Mouse (Mus musculus): ENCODE measurements around the gene Vamp2.

Gene Vamp2

DNA sequence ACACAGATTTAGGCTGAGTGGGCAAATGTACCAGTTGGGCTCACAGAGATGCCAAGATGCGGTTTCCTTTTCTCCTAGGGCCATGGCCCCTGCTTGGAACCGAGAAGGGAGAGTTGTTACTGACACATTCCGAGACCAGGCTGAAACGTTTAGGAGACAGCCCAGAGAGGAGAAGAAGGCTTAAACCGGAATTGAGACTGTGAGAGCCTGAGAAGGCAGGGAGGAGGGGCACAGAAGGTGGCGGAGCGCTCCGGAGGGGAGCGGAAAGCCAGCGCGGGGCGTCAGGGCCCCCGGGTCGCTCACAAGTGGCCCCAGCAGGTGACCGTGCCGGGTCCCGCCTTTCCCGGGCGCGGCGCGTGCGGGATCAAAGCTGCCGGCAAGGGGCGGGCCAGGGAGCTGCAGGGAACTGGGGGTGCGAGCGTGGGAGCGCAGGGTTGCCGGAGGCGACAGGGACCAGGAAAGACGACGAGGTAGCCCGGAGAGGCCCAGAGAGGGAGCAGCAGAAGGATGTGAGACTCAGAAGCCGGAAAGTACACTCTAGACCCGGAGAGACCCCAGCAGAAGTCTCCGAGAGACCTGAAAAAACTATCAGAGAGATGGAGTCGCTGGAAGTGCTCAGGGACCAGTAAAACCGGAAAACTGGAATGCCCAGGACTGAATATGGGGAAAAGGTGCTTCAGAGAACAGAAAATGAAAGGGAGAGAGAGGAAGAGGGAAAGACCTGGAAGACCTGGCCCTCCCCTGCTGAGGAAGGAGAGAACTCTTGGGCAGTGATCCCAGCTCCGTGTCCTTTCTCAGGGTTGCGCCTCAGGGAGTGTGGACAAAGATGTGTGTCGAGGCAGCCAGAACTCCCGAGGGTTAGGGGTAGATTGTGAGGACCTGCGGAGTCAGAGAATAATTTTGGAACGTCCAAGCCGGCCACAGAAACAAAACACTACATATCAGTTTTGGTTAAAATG lies 29.7 kb downstream of the Vamp2 start:
- DNase-seq: peak; percentile 55 to 71

DNA sequence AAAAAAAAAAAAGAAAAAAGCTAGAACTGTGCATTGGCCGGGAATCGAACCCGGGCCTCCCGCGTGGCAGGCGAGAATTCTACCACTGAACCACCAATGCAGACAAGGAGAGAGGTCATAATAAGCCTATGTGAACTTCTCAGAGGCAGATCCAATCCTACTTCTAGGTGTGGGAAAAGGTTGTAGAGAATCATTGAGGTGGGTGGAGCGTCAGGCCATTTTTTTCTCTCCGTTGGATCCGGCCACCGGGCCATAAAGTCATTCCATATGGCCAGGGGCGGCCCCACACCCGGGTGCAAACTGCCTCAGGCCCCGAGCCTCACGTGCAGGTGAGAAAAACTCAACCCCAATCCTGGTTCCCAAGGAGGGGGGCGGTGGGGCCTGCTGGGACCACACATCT lies 30.5 kb downstream of the Vamp2 start:
- DNase-seq: peak; percentile 60 to 86

GRCm38 (mm10) chr11:69119446-69120155 lies 31.3 kb downstream of the Vamp2 start:
- DNase-seq: no peak

DNA sequence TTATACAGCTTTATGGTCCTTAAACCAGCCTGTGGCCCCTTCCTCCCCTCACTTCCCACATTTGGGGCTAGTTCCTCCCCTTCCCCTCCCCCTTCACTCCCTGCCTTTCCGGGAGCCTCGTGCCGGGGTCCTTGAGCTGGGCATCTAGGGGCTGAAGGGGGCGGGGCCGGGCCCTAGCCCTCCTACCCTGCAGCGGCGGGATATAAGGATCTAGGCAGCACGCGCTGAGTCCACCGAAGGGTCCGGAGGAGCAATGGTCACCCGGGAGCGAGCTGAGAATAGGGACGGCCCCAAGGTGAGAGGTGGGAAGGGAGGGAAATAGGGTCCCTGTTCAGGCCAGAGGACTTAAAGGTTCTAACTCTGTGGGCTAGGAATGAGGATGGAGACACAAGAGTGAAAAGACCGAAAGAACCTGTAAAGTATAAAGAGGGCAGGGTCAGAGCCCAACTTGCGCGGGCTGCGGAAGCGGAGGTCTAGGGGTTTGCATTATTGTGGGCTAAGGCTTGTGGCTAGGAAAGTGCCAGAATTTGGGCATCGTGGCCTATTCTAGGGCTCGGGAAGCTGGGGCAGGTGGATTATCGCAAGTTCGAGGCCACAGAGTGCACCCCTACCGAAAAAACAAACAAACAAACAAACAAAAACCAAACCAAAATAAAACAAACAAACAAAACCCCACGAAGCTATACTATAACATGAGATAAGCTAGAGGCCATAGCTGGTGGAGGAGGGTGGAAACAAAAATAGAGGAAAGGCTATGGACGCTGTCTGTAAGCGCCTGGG lies 32.1 kb downstream of the Vamp2 start, which contains the start of gene Hes7:
Gene Hes7 (plus strand): TSS at position 184 of the 780 bp plus-strand sequence.
- no peak for DNase-seq

GRCm38 (mm10) chr11:69121001-69121740 lies 32.9 kb downstream of the Vamp2 start:
- DNase-seq: peak in 1 of 2 experiments; percentile 32

GRCm38 (mm10) chr11:69121741-69122335 lies 33.5 kb downstream of the Vamp2 start:
- no peak for DNase-seq

- peak; percentile 77 to 85 for DNase-seq
Observed at GRCm38 (mm10) chr11:69122336-69122951, 34.2 kb downstream of the Vamp2 start, which contains the start of gene 9130213A22Rik. 9130213A22Rik (minus strand) TSS chr11:69122589.

GRCm38 (mm10) chr11:69123056-69123692 lies 34.9 kb downstream of the Vamp2 start:
- peak; percentile 79 to 85 for DNase-seq

DNA sequence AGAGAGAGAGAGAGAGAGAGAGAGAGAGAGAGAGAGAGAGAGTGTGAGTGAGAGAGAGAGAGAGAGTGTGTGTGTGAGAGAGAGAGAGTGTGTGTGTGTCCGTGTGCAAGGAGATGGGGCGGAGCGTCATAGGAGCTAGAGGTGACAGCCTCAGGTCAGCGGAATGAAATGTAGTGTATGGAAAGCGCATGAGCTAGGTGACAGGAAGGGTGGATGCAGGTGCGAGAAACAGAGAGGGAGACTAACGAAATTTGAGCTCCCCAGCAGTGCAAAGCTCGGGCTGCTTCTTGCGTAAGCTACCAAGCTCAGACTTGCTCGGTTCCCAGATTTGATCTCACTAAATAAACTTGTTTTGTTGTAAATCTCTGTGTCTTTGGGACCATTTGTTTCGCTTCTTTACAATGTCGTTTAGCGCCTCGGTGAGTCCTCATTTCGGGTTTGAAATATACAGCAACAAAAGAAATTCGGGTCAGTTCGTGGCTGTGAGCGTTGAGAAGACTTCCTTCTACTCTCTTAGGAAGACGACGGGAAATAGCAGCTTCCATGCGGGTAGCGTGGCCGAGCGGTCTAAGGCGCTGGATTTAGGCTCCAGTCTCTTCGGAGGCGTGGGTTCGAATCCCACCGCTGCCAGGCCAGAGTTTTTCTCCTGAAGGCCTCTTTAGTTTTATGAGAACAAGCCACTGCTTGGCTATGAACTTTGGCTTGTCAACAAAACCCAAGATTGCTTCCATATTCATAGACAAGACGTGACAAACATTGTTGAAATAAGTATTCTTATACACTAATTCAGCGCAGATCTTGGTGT lies 35.6 kb downstream of the Vamp2 start:
- DNase-seq: peak; percentile 67 to 79

DNA sequence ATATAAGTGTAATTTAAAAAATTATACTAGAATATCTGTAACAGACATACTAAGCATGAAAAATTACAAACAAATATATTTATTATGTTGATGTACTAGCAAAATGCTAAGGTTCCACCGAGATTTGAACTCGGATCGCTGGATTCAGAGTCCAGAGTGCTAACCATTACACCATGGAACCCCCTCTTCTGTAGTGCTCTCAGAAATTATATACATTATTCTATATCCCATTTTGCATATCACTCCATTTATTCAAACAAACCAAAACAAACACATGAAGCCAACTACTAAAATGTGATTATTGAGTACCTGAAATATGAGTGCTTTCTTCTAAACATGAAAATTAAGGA lies 36.2 kb downstream of the Vamp2 start:
- DNase-seq: peak in 1 of 2 experiments; percentile 62

DNA sequence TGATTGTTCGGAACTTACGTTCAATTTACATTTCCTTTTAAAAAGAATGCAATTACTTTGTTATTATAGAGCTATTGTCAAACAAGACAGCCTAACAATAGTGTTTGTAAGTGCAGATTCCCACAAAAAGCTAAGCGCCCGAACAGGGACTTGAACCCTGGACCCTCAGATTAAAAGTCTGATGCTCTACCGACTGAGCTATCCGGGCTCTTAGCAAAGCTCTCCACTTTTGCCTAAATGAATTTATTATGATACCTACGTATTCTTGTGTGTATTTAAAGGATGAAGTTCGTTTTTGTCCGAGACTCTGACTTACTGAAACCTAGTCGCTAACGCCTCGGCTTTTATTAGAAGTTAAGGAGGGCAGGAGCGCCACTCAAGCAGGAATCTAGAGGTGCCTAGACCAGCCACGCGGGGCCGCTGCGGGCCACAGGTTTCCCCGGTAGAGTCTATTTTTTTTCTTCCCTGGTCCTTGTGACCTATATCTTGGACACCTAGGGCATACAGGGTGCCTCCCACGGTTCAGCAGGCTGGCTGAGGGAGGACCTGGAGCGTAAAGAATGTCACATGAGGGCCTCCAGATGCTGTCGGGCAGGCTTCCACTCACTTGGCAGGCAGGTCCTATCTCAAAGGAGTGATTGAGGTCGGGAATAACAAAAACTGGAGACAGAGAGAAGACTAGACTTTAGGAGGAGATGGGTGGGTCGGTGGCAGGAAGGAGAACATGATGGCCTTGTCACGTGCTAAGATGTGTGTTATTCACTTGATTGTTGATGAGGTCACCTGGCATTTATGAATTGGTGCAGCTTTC lies 37.0 kb downstream of the Vamp2 start:
- peak; percentile 71 to 75 for DNase-seq

DNA sequence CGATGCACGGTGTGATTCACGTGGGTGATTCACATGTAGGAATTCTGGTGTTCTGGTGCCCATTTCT lies 37.4 kb downstream of the Vamp2 start, which contains the start of gene Aloxe3:
Gene Aloxe3 (plus strand): TSS at position 45 of the 67 bp plus-strand sequence.
- no peak for DNase-seq

DNA sequence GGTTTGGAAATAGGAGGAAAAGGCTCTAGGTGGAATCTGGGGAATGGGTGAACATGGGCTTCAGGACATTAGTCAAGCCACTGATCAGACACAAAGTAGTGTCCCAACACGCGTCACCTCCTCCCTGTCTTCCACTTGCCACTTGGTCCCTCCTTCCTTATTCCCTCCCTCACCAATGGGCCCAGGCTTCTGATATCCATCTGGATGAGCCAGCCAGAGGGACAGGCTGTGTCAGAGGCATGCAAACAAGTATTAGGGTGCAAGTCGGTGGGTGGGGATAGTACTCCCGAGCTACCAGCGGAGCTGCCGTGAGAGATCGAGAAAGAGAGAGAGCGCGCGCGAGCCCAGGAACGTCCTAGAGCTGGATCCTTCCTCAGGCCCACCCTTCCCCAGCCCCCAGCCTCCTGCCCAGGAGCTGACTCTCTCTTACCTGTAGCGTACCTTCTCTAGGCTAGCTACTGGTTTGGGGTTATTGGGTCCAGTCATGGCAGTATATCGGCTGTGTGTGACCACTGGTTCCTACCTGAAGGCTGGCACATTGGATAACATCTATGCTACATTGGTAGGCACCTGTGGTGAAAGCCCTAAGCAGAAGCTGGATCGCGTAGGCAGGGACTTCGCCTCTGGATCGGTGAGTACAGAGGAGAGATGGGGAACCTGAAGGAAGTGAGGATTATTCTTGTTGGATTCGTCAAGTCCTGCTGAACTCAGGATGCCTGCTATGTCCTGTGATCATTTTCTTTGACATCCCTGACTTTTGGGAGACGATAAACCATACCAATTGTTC lies 37.8 kb downstream of the Vamp2 start:
- peak in 1 of 2 experiments; percentile 34 for DNase-seq

DNA sequence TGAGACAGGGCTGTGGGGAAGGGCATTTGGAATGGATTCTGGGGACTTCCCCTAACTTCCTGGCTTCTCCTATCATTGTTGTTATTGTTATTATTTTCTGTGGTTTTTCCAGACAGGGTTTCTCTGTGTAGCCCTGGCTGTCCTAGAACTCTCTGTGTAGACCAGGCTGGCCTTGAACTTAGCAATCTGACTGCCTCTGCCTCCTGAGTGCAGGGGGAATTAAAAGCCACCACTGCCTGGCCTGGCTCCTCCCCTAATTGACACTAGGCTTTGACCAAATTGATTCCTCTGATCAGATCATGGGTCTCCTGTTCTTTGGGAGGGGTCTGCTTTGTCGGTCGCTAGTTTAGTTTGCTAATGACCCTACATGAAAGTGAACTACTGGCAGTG lies 38.4 kb downstream of the Vamp2 start:
- DNase-seq: no peak

DNA sequence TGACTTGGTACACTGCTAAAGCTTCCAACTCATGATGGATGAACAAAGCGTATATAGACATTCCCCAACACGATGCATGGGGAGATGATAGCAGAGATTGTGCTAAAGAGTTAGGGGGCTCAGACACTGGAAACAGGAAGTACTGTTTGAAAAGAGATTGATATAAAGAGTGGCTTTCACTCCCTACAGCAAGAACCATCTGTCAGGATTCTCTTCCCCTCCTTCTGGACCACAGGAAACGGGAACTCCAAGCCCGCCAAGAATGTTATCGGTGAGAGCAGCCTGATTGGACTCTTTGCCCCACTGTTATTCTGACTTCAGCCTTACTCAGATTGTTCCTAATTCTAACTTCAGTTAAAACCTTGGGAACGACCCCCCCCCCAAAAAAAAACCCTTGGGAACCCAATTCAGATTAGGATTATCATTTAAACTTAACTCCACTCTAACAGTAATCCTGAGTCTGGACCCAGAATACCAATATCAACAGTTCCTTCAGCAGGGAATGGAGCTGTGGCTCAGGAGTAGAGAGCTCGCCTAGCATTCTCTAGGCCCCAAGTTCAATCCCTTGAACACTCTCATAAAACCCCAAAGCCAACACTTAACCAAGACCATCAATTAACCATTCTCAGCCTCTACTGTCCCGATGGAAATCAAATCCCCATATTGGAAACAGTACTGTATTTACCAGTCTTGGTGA lies 40.3 kb downstream of the Vamp2 start:
- no peak for DNase-seq

GRCm38 (mm10) chr11:69133566-69133922 lies 45.3 kb downstream of the Vamp2 start:
- no peak for DNase-seq

- DNase-seq: peak in 1 of 2 experiments; percentile 42
Observed at GRCm38 (mm10) chr11:69133923-69134621, 45.8 kb downstream of the Vamp2 start.

- no peak for DNase-seq
Observed at GRCm38 (mm10) chr11:69134622-69134968, 46.3 kb downstream of the Vamp2 start.

Data from spleen, adult 18-20 months (tissue).